Mouse (Mus musculus): ENCODE results near the gene Arhgap30. TPM values are rescaled to one million over a fixed set of nuclear protein-coding genes. Genes with fewer than 3 reads are reported as not detected.

The Arhgap30 gene
- total and polyA plus RNA-seq, 2 experiments from 2014 or later: 0.75 to 0.82 TPM

GRCm38 (mm10) chr1:171372880-171373279, 15.9 kb upstream of the Arhgap30 start:
- no peak overlapping the region for H3K27ac ChIP-seq (ENCODE audit: low read depth, low read length)
- no peaks in the 10 kb centered on the region for H3K4me1 ChIP-seq (ENCODE audit: insufficient read depth, low read length)
- H3K9me3 ChIP-seq (ENCODE audit: low read length): no peaks in the 10 kb centered on the region
- no peak for TF ChIP-seq CTCF (IDR thresholded peaks at IDR 0.05)
- H3K27me3 ChIP-seq (ENCODE audit: insufficient read depth, low read length): no peaks in the 10 kb centered on the region; the same call in 1 of the 2 replicates
- no peak overlapping the region for H3K4me2 ChIP-seq (ENCODE audit: low read depth, low read length, poor library complexity, severe bottlenecking)
- DNase-seq (ENCODE audit: low spot score) (no peak), ATAC-seq (ENCODE audit: low FRiP score) (no peak)
- H3K9ac ChIP-seq (replicated peaks; ENCODE audit: low read length, poor library complexity, severe bottlenecking): no peak overlapping the region
- H3K36me3 ChIP-seq (ENCODE audit: insufficient read depth, low read length): no peaks in the 10 kb centered on the region
- 53% methylated on average over 3 of the region's 3 CpGs for WGBS
- H3K4me3 ChIP-seq (ENCODE audit: low read depth, low read length): no peak overlapping the region

- no peaks in the 10 kb centered on the region for H3K9me3 ChIP-seq (ENCODE audit: low read length)
- no peaks in the 10 kb centered on the region for H3K4me1 ChIP-seq (ENCODE audit: insufficient read depth, low read length)
- DNase-seq (ENCODE audit: low spot score) (no peak), ATAC-seq (ENCODE audit: low FRiP score) (no peak)
- H3K9ac ChIP-seq (replicated peaks; ENCODE audit: low read length, poor library complexity, severe bottlenecking): no peak overlapping the region
- no peaks in the 10 kb centered on the region for H3K36me3 ChIP-seq (ENCODE audit: insufficient read depth, low read length)
- 0% methylated on average over 4 of the region's 4 CpGs for WGBS
- no peak overlapping the region for H3K4me2 ChIP-seq (ENCODE audit: low read depth, low read length, poor library complexity, severe bottlenecking)
- H3K27ac ChIP-seq (ENCODE audit: low read depth, low read length): no peak overlapping the region
- no peak overlapping the region for H3K4me3 ChIP-seq (ENCODE audit: low read depth, low read length)
- no peaks in the 10 kb centered on the region; the same call in 1 of the 2 replicates for H3K27me3 ChIP-seq (ENCODE audit: insufficient read depth, low read length)
- TF ChIP-seq CTCF (IDR thresholded peaks at IDR 0.05): no peak
These were observed 14.8 kb upstream of the Arhgap30 start for GRCm38 (mm10) chr1:171373946-171374345.

- Histone ChIP-seq H3K4me3 (ENCODE audit: low read depth, low read length) (no peak overlapping the region), H3K4me2 (ENCODE audit: low read depth, low read length, poor library complexity, severe bottlenecking) (no peak overlapping the region), H3K27ac (ENCODE audit: low read depth, low read length) (no peak overlapping the region), H3K4me1 (ENCODE audit: insufficient read depth, low read length) (no peaks in the 10 kb centered on the region), H3K36me3 (ENCODE audit: insufficient read depth, low read length) (no peaks in the 10 kb centered on the region), H3K9ac (replicated peaks; ENCODE audit: low read length, poor library complexity, severe bottlenecking) (no peak overlapping the region), H3K27me3 (ENCODE audit: insufficient read depth, low read length) (no peaks in the 10 kb centered on the region; the same call in 1 of the 2 replicates), H3K9me3 (ENCODE audit: low read length) (no peaks in the 10 kb centered on the region)
- WGBS: 57% methylated on average over 9 of the region's 9 CpGs
- no peak for TF ChIP-seq CTCF (IDR thresholded peaks at IDR 0.05)
- ATAC-seq (ENCODE audit: low FRiP score) (no peak), DNase-seq (ENCODE audit: low spot score) (no peak)
These were observed 13.1 kb upstream of the Arhgap30 start for GRCm38 (mm10) chr1:171375646-171376097.

GRCm38 (mm10) chr1:171378298-171378697, 10.5 kb upstream of the Arhgap30 start:
- Histone ChIP-seq H3K4me3 (ENCODE audit: low read depth, low read length) (no peak overlapping the region), H3K9ac (replicated peaks; ENCODE audit: low read length, poor library complexity, severe bottlenecking) (no peak overlapping the region), H3K36me3 (ENCODE audit: insufficient read depth, low read length) (no peaks in the 10 kb centered on the region), H3K4me1 (ENCODE audit: insufficient read depth, low read length) (no peaks in the 10 kb centered on the region), H3K9me3 (ENCODE audit: low read length) (no peaks in the 10 kb centered on the region), H3K27me3 (ENCODE audit: insufficient read depth, low read length) (no peaks in the 10 kb centered on the region), H3K27ac (ENCODE audit: low read depth, low read length) (no peak overlapping the region), H3K4me2 (ENCODE audit: low read depth, low read length, poor library complexity, severe bottlenecking) (no peak overlapping the region)
- ATAC-seq (ENCODE audit: low FRiP score): no peak
- WGBS: 95% methylated on average over 6 of the region's 6 CpGs
- no peak for TF ChIP-seq CTCF (IDR thresholded peaks at IDR 0.05)
- no peak for DNase-seq (ENCODE audit: low spot score)

- ATAC-seq (ENCODE audit: low FRiP score): peak; percentile 87
- peak overlapping the region; percentile 51 for H3K9ac ChIP-seq (replicated peaks; ENCODE audit: low read length, poor library complexity, severe bottlenecking)
- H3K9me3 ChIP-seq (ENCODE audit: low read length): no peaks in the 10 kb centered on the region
- TF ChIP-seq CTCF (IDR thresholded peaks at IDR 0.05): peak; percentile 86
- no peaks in the 10 kb centered on the region for H3K36me3 ChIP-seq (ENCODE audit: insufficient read depth, low read length)
- 2% methylated on average over 31 of the region's 31 CpGs for WGBS
- peak overlapping the region; percentile 40 for H3K4me3 ChIP-seq (ENCODE audit: low read depth, low read length)
- H3K27me3 ChIP-seq (ENCODE audit: insufficient read depth, low read length): no peaks in the 10 kb centered on the region
- DNase-seq (ENCODE audit: low spot score): peak; percentile 92
- H3K27ac ChIP-seq (ENCODE audit: low read depth, low read length): 0 out of 2 replicates have a peak overlapping the region, but pooled peaks have one; percentile 9
- H3K4me2 ChIP-seq (ENCODE audit: low read depth, low read length, poor library complexity, severe bottlenecking): peak overlapping the region; percentile 52
- no peaks in the 10 kb centered on the region for H3K4me1 ChIP-seq (ENCODE audit: insufficient read depth, low read length)
These were observed 8.7 kb upstream of the Arhgap30 start for GRCm38 (mm10) chr1:171379935-171380599.

GRCm38 (mm10) chr1:171382096-171382620, 6.6 kb upstream of the Arhgap30 start:
- WGBS: 82% methylated on average over 11 of the region's 11 CpGs
- Histone ChIP-seq H3K9ac (replicated peaks; ENCODE audit: low read length, poor library complexity, severe bottlenecking) (no peak overlapping the region), H3K9me3 (ENCODE audit: low read length) (no peaks in the 10 kb centered on the region), H3K4me1 (ENCODE audit: insufficient read depth, low read length) (no peaks in the 10 kb centered on the region), H3K27me3 (ENCODE audit: insufficient read depth, low read length) (no peaks in the 10 kb centered on the region), H3K36me3 (ENCODE audit: insufficient read depth, low read length) (no peaks in the 10 kb centered on the region), H3K27ac (ENCODE audit: low read depth, low read length) (no peak overlapping the region), H3K4me3 (ENCODE audit: low read depth, low read length) (no peak overlapping the region), H3K4me2 (ENCODE audit: low read depth, low read length, poor library complexity, severe bottlenecking) (no peak overlapping the region)
- ATAC-seq (ENCODE audit: low FRiP score) (no peak), DNase-seq (ENCODE audit: low spot score) (no peak)
- TF ChIP-seq CTCF (IDR thresholded peaks at IDR 0.05): peak; percentile 18; the same call in 1 of the 2 replicates

Measured in midbrain, postnatal 0 days (tissue).